Mouse (Mus musculus): Measurements from ENCODE around the gene Slc2a9.

DNA sequence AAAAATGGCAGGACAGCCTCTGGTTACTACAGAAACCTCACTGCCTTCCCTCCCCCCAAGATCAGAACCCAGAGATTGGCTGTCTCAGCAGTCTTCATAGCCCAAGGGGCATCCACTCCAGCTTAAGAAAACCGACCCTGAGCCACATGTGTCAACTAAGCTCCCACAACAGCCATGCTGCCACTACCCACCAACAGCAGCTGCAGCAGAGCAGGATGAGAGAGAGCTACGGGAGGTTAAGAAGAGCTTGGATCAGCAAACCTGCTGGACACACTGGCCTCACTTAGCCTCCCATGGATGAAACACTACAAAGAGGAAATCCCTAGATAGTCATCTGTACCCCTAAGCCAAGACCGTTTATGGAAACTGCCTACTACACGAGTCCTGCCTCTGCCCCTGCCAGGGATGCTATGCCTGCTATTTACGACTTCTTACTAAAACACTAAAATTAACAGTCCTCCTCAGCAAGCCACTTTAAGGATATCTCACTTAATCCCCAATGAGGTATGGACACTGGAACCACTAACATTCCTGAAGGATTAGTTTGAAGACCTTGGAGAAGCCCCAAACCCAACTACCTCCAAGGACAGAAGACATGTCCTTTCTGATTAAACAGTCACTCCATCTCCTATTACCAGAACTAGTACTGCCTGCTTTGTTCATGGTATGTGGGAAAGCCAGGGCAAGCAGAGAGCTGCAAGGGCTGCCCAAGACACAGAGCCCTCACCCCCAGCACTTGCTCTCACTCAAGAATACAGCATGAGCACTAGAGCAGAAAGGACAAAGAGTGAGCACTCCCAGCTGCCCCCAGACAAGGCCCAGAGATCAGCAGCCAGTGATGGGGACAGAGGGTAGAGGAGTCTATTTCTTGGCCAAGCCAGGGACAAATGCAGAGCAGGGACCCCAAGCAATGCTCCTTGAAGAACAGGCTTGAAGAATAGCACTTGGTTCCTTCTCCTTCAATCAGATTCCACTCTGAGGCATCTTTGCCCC is 41.8 kb upstream of the Slc2a9 start:
- TF ChIP-seq GATA1 (IDR thresholded peaks at IDR 0.05; ENCODE audit: borderline replicate concordance, low read length), result no peak
- no peak for TF ChIP-seq FLI1 (IDR thresholded peaks at IDR 0.05; ENCODE audit: low read length)

All from megakaryocyte, embryonic 14.5 days (primary cell).